Mouse (Mus musculus): ENCODE results near the gene Dnaja3.

The Dnaja3 gene

GRCm38 (mm10) chr16:4641119-4641838 is 1.5 kb downstream of the Dnaja3 start:
- DNase-seq (ENCODE audit: inconsistent age in 2 of 2, low spot score in 1 of 2), result no peak

GRCm38 (mm10) chr16:4642190-4642589 is 2.4 kb downstream of the Dnaja3 start:
- peak in 1 of 2 experiments; percentile 53 for DNase-seq (ENCODE audit: inconsistent age in 2 of 2, low spot score in 1 of 2)

- peak in 1 of 2 experiments; percentile 37 for DNase-seq (ENCODE audit: inconsistent age in 2 of 2, low spot score in 1 of 2)
Observed at GRCm38 (mm10) chr16:4642937-4643336, 3.1 kb downstream of the Dnaja3 start.

- DNase-seq (ENCODE audit: inconsistent age in 2 of 2, low spot score in 1 of 2), result peak; percentile 85 to 93
Observed at GRCm38 (mm10) chr16:4643670-4644419, 4.1 kb downstream of the Dnaja3 start.

- DNase-seq (ENCODE audit: inconsistent age in 2 of 2, low spot score in 1 of 2), result no peak
Observed at GRCm38 (mm10) chr16:4645867-4646266, 6.1 kb downstream of the Dnaja3 start.

- peak in 1 of 2 experiments; percentile 32 for DNase-seq (ENCODE audit: inconsistent age in 2 of 2, low spot score in 1 of 2)
Observed at GRCm38 (mm10) chr16:4646831-4647230, 7.0 kb downstream of the Dnaja3 start.

- DNase-seq (ENCODE audit: inconsistent age in 2 of 2, low spot score in 1 of 2), result peak; percentile 76 to 86
Observed at GRCm38 (mm10) chr16:4647651-4648141, 7.9 kb downstream of the Dnaja3 start.

- no peak for DNase-seq (ENCODE audit: inconsistent age in 2 of 2, low spot score in 1 of 2)
Observed at GRCm38 (mm10) chr16:4648416-4649023, 8.7 kb downstream of the Dnaja3 start.

GRCm38 (mm10) chr16:4649211-4649610 is 9.4 kb downstream of the Dnaja3 start:
- no peak for DNase-seq (ENCODE audit: inconsistent age in 2 of 2, low spot score in 1 of 2)

GRCm38 (mm10) chr16:4649692-4650091 is 9.9 kb downstream of the Dnaja3 start:
- DNase-seq (ENCODE audit: inconsistent age in 2 of 2, low spot score in 1 of 2), result no peak

GRCm38 (mm10) chr16:4650161-4650560 is 10.4 kb downstream of the Dnaja3 start:
- DNase-seq (ENCODE audit: inconsistent age in 2 of 2, low spot score in 1 of 2), result no peak

- peak in 1 of 2 experiments; percentile 33 for DNase-seq (ENCODE audit: inconsistent age in 2 of 2, low spot score in 1 of 2)
Observed at GRCm38 (mm10) chr16:4651081-4651480, 11.3 kb downstream of the Dnaja3 start.

GRCm38 (mm10) chr16:4651624-4652023 is 11.8 kb downstream of the Dnaja3 start:
- peak; percentile 33 to 42 for DNase-seq (ENCODE audit: inconsistent age in 2 of 2, low spot score in 1 of 2)

- DNase-seq (ENCODE audit: inconsistent age in 2 of 2, low spot score in 1 of 2), result peak in 1 of 2 experiments; percentile 45
Observed at GRCm38 (mm10) chr16:4652707-4653416, 13.1 kb downstream of the Dnaja3 start.

- DNase-seq (ENCODE audit: inconsistent age in 2 of 2, low spot score in 1 of 2), result no peak
Observed at GRCm38 (mm10) chr16:4654706-4655105, 14.9 kb downstream of the Dnaja3 start.

- no peak for DNase-seq (ENCODE audit: inconsistent age in 2 of 2, low spot score in 1 of 2)
Observed at GRCm38 (mm10) chr16:4655251-4655734, 15.5 kb downstream of the Dnaja3 start.

- peak in 1 of 2 experiments; percentile 45 for DNase-seq (ENCODE audit: inconsistent age in 2 of 2, low spot score in 1 of 2)
Observed at GRCm38 (mm10) chr16:4655764-4656570, 16.2 kb downstream of the Dnaja3 start.

GRCm38 (mm10) chr16:4656571-4657081 is 16.8 kb downstream of the Dnaja3 start:
- DNase-seq (ENCODE audit: inconsistent age in 2 of 2, low spot score in 1 of 2), result no peak

GRCm38 (mm10) chr16:4658781-4659245 is 19.0 kb downstream of the Dnaja3 start:
- peak in 1 of 2 experiments; percentile 26 for DNase-seq (ENCODE audit: inconsistent age in 2 of 2, low spot score in 1 of 2)

GRCm38 (mm10) chr16:4659326-4659725 is 19.5 kb downstream of the Dnaja3 start:
- DNase-seq (ENCODE audit: inconsistent age in 2 of 2, low spot score in 1 of 2), result no peak
